Mouse (Mus musculus) forebrain, embryonic 11.5 days (tissue): ENCODE data around the gene Med13l. TPM values are rescaled to one million over a fixed set of nuclear protein-coding genes. Genes with fewer than 3 reads are reported as not detected.
A peak's percentile ranks its signal among the peaks of the same experiment; 100 is the strongest.

Source experiments
- ATAC-seq: fragments of 200-750 bp; cut with Nextera tagmentation; replicated peaks from 2 replicates; pipeline ENCODE4 v1.8.0; 2017; ENCODE audit warnings: moderate TSS enrichment; ENCODE audit not compliant: low FRiP score
- DNase-seq: peaks from one replicate; pipeline ENCODE4 v3.0.0-alpha.2; 2017; ENCODE audit warnings: low spot score
- H3K27ac ChIP-seq: fragments of 300-500 bp; sonication (generic); 2 replicates; pipeline ENCODE4 v1.5.1; 2014; ENCODE audit warnings: low read depth, low read length
- H3K27me3 ChIP-seq: fragments of 300-500 bp; sonication (generic); 2 replicates; pipeline ENCODE4 v1.6.1; 2014; ENCODE audit warnings: mild to moderate bottlenecking, low read length, mixed read lengths; ENCODE audit not compliant: control insufficient read depth, insufficient read depth
- H3K36me3 ChIP-seq: fragments of 300-500 bp; sonication (generic); 2 replicates; pipeline ENCODE4 v1.6.1; 2014; ENCODE audit warnings: mild to moderate bottlenecking, low read length, moderate library complexity, mixed read lengths; ENCODE audit not compliant: control insufficient read depth, insufficient read depth
- H3K4me1 ChIP-seq: fragments of 300-500 bp; sonication (generic); replicated peaks from 2 replicates; pipeline ENCODE4 v1.6.1; 2014; ENCODE audit warnings: low read length, mixed read lengths; ENCODE audit not compliant: control insufficient read depth, insufficient read depth
- H3K4me2 ChIP-seq: fragments of 300-500 bp; sonication (generic); 2 replicates; pipeline ENCODE4 v1.6.1; 2014; ENCODE audit warnings: low read depth, mild to moderate bottlenecking, low read length, moderate library complexity, mixed read lengths; ENCODE audit not compliant: severe bottlenecking
- H3K4me3 ChIP-seq: fragments of 300-500 bp; sonication (generic); 2 replicates; pipeline ENCODE4 v1.5.1; 2014; ENCODE audit warnings: low read depth, low read length
- H3K9ac ChIP-seq: fragments of 300-500 bp; sonication (generic); 2 replicates; pipeline ENCODE4 v1.6.1; 2014; ENCODE audit warnings: low read length
- H3K9me3 ChIP-seq: fragments of 300-500 bp; sonication (generic); 2 replicates; pipeline ENCODE4 v1.6.1; 2016; ENCODE audit warnings: low read length, mixed read lengths; ENCODE audit not compliant: control insufficient read depth
- WGBS: fragments of 180-500 bp; shearing (Covaris S2); extraction: QIAGEN DNeasy Blood & Tissue Kit; methylation state at CpG from one replicate; pipeline ENCODE4 v1.1.7; 2014; 5-methylcytosine and 5-hydroxymethylcytosine counted together
- polyA plus RNA-seq: library from polyadenylated mRNA; unstranded; fragments of >200 nt; fragmentation: Nextera tagmentation; extraction: Ambion mirVana; gene quantifications from 2 replicates; pipeline ENCODE4 v1.2.1, GENCODE M21; 2014

Med13l gene
- polyA plus RNA-seq, 1 experiment from 2014 or later = 15.1 TPM

- 89% methylated on average over 11 of the region's 11 CpGs for WGBS
- Histone ChIP-seq H3K4me2 (no peak overlapping the region), H3K9ac (no peak overlapping the region), H3K36me3 (no peaks in the 10 kb centered on the region), H3K27ac (no peak overlapping the region), H3K4me3 (no peak overlapping the region), H3K4me1 (no peaks in the 10 kb centered on the region), H3K9me3 (no peaks in the 10 kb centered on the region), H3K27me3 (no peaks in the 10 kb centered on the region)
- DNase-seq (no peak), ATAC-seq (no peak)
These were observed 237.3 kb downstream of the Med13l start for GRCm38 (mm10) chr5:118797811-118798210.

- no peaks in the 10 kb centered on the region for H3K27me3 ChIP-seq
- DNase-seq (no peak), ATAC-seq (no peak)
- no peak overlapping the region for H3K4me2 ChIP-seq
- H3K27ac ChIP-seq = no peak overlapping the region
- WGBS = 33% methylated on average over 5 of the region's 5 CpGs
- H3K9ac ChIP-seq = no peak overlapping the region
- no peaks in the 10 kb centered on the region for H3K4me1 ChIP-seq
- H3K36me3 ChIP-seq = no peaks in the 10 kb centered on the region
- no peak overlapping the region for H3K4me3 ChIP-seq
- no peaks in the 10 kb centered on the region for H3K9me3 ChIP-seq
These were observed 241.1 kb downstream of the Med13l start for GRCm38 (mm10) chr5:118801592-118801991.

- no peak overlapping the region for H3K9ac ChIP-seq
- ATAC-seq = no peak
These were observed 241.6 kb downstream of the Med13l start for GRCm38 (mm10) chr5:118802036-118802435.

GRCm38 (mm10) chr5:118808946-118809345 lies 248.5 kb downstream of the Med13l start:
- Histone ChIP-seq H3K4me1 (no peaks in the 10 kb centered on the region), H3K4me2 (no peak overlapping the region), H3K9ac (no peak overlapping the region), H3K9me3 (no peaks in the 10 kb centered on the region), H3K27ac (no peak overlapping the region), H3K27me3 (no peaks in the 10 kb centered on the region; the same call in 1 of the 2 replicates), H3K4me3 (no peak overlapping the region), H3K36me3 (no peaks in the 10 kb centered on the region)
- ATAC-seq (no peak), DNase-seq (no peak)
- WGBS = 84% methylated on average over 12 of the region's 12 CpGs

More at GRCm38 (mm10) chr5:118802036-118802435, 241.6 kb downstream of the Med13l start:
- Histone ChIP-seq H3K27me3 (no peaks in the 10 kb centered on the region), H3K4me3 (no peak overlapping the region), H3K27ac (no peak overlapping the region), H3K9me3 (no peaks in the 10 kb centered on the region), H3K4me1 (no peaks in the 10 kb centered on the region), H3K36me3 (no peaks in the 10 kb centered on the region), H3K4me2 (no peak overlapping the region)
- no peak for DNase-seq
- WGBS = 71% methylated on average over 7 of the region's 7 CpGs

- 81% methylated on average over 5 of the region's 5 CpGs for WGBS
- H3K9ac ChIP-seq = no peak overlapping the region
- no peak overlapping the region for H3K4me2 ChIP-seq
- H3K4me1 ChIP-seq = no peaks in the 10 kb centered on the region
- DNase-seq (no peak), ATAC-seq (no peak)
- no peak overlapping the region for H3K4me3 ChIP-seq
- no peaks in the 10 kb centered on the region; the same call in 1 of the 2 replicates for H3K27me3 ChIP-seq
- no peaks in the 10 kb centered on the region for H3K9me3 ChIP-seq
- H3K36me3 ChIP-seq = no peaks in the 10 kb centered on the region
- no peak overlapping the region for H3K27ac ChIP-seq
These were observed 249.1 kb downstream of the Med13l start for GRCm38 (mm10) chr5:118809588-118809987.

- WGBS = 58% methylated on average over 5 of the region's 5 CpGs
- DNase-seq = no peak
These were observed 251.2 kb downstream of the Med13l start for GRCm38 (mm10) chr5:118811690-118812089.

GRCm38 (mm10) chr5:118812421-118812820 lies 251.9 kb downstream of the Med13l start:
- DNase-seq (no peak), ATAC-seq (no peak)
- WGBS = 75% methylated on average over 9 of the region's 9 CpGs
- Histone ChIP-seq H3K4me1 (no peaks in the 10 kb centered on the region), H3K27ac (no peak overlapping the region), H3K36me3 (no peaks in the 10 kb centered on the region), H3K27me3 (no peaks in the 10 kb centered on the region; the same call in 1 of the 2 replicates), H3K9me3 (no peaks in the 10 kb centered on the region), H3K9ac (no peak overlapping the region), H3K4me2 (no peak overlapping the region), H3K4me3 (no peak overlapping the region)

More at GRCm38 (mm10) chr5:118811690-118812089, 251.2 kb downstream of the Med13l start:
- Histone ChIP-seq H3K27ac (no peak overlapping the region), H3K4me1 (no peaks in the 10 kb centered on the region), H3K36me3 (no peaks in the 10 kb centered on the region), H3K9ac (no peak overlapping the region), H3K4me2 (no peak overlapping the region), H3K27me3 (no peaks in the 10 kb centered on the region; the same call in 1 of the 2 replicates), H3K9me3 (no peaks in the 10 kb centered on the region), H3K4me3 (no peak overlapping the region)
- no peak for ATAC-seq

- Histone ChIP-seq H3K4me1 (no peaks in the 10 kb centered on the region), H3K27me3 (no peaks in the 10 kb centered on the region; the same call in 1 of the 2 replicates), H3K4me3 (no peak overlapping the region), H3K9me3 (no peaks in the 10 kb centered on the region), H3K4me2 (no peak overlapping the region), H3K36me3 (no peaks in the 10 kb centered on the region), H3K27ac (no peak overlapping the region), H3K9ac (no peak overlapping the region)
- DNase-seq = no peak
- WGBS = 74% methylated on average over 7 of the region's 7 CpGs
- no peak for ATAC-seq
These were observed 252.5 kb downstream of the Med13l start for GRCm38 (mm10) chr5:118812947-118813401.

- no peak overlapping the region for H3K9ac ChIP-seq
- 58% methylated on average over 6 of the region's 6 CpGs for WGBS
These were observed 253.6 kb downstream of the Med13l start for GRCm38 (mm10) chr5:118814052-118814451.

More at GRCm38 (mm10) chr5:118814052-118814451, 253.6 kb downstream of the Med13l start:
- Histone ChIP-seq H3K4me3 (no peak overlapping the region), H3K4me1 (no peaks in the 10 kb centered on the region), H3K36me3 (no peaks in the 10 kb centered on the region), H3K9me3 (no peaks in the 10 kb centered on the region), H3K27ac (no peak overlapping the region), H3K4me2 (no peak overlapping the region), H3K27me3 (no peaks in the 10 kb centered on the region; the same call in 1 of the 2 replicates)
- peak; percentile 67 for DNase-seq
- no peak for ATAC-seq
